Mouse (Mus musculus): ENCODE measurements around the gene Zfp983.
"Not testable (repeated sequence)": the region's sequence is repeated elsewhere in the genome, so short reads cannot be mapped to it uniquely, and the experiment has no call there.

The Zfp983 gene

GRCm38 (mm10) chr17:21650364-21650907, at the start of gene Zfp983:
TSS of gene Zfp983 (plus strand) at chr17:21650624.
- DNase-seq (ENCODE audit: low spot score) = peak; percentile 53

GRCm38 (mm10) chr17:21616356-21616755, 34.1 kb upstream of the Zfp983 start:
- DNase-seq (ENCODE audit: low spot score) = no peak

DNA sequence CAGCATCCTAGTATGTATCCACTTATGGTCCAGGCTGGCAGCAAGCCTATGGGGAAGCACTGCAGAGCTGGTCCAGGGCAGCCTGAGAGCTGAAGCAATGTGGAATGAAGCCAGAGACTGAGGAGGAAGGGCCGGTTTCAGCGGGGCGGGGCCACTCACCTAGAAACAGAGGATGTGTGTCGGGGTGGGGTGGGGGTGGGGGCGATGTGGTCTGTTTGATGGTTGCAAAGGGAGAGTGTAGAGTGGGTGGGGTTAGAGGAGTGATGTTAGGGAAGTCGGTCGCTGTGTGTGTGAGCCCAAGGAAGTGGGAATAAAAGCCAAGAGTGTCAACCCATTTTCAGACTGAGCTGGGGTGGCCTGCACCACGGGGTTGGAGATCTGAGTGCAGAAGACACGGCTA, 33.1 kb upstream of the Zfp983 start:
- DNase-seq (ENCODE audit: low spot score) = no peak

- no peak for DNase-seq (ENCODE audit: low spot score)
These were observed 26.8 kb upstream of the Zfp983 start for GRCm38 (mm10) chr17:21623647-21624046.

- DNase-seq (ENCODE audit: low spot score) = not testable (repeated sequence)
These were observed 14.7 kb upstream of the Zfp983 start for GRCm38 (mm10) chr17:21635758-21636157.

GRCm38 (mm10) chr17:21648791-21649190, 1.6 kb upstream of the Zfp983 start:
- DNase-seq (ENCODE audit: low spot score) = no peak

DNA sequence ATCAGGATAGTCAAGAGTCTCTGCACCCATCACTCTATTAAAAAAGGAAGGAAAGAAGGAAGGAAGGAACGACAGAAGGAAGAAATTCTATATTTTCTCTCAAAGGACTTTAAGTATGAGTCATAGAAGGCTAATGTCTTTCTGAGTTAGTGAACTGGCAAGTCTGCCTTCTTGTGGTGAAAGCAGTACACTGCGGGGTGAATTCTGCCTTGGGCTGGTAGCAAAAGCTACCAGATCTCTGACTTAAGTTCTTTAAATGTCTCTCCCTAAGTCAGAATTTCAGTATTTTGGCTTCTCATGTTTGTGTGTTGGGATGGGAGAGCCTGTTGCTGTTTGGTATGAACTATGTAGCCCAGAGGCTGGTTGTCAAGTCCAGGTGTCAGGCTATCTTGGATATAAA, 488 bp upstream of the Zfp983 start:
- DNase-seq (ENCODE audit: low spot score) = no peak

- DNase-seq (ENCODE audit: low spot score) = not testable (repeated sequence)
These were observed 28.4 kb downstream of the Zfp983 start for GRCm38 (mm10) chr17:21678826-21679225.

DNA sequence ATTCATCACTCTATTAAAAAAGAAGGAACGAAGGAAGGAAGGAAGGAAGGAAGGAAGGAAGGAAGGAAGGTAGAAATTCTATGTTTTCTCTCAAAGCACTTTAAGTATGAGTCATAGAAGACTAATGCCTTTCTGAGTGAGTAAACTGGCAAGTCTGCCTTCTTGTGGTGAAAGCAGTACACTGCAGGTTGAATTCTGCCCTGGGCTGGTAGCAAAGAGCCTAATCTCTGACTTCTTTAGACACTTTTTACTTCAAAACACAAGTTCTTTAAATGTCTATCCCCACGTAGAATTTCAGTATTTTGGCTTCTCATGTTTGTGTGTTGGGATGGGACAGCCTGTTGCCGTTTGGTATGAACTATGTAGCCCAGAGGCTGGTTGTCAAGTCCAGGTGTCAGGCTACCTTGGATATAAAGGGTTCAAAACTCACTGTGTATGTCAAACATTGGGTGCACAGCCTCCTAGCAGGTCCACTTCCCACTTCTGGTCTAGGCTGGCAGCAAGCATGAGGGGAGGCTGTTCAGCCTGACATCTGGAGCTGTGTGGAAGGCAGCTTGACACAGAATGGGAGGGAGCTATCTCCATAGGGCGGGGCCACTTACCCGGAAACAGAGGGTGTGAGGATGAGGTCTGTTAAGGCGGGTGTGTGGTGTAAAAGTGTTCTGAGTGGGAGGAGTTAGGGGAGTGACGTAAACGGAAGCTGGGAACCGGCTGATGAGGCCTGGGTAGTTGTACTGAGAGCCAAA, 29.0 kb downstream of the Zfp983 start:
- peak; percentile 58 for DNase-seq (ENCODE audit: low spot score)

- DNase-seq (ENCODE audit: low spot score) = not testable (repeated sequence)
These were observed 29.6 kb downstream of the Zfp983 start for GRCm38 (mm10) chr17:21680019-21680376.

GRCm38 (mm10) chr17:21691560-21691959, 41.1 kb downstream of the Zfp983 start, which contains the start of gene Gm10226:
TSS of gene Gm10226 (plus strand) at chr17:21691860.
- DNase-seq (ENCODE audit: low spot score) = no peak

GRCm38 (mm10) chr17:21693342-21693741, 42.9 kb downstream of the Zfp983 start:
- no peak for DNase-seq (ENCODE audit: low spot score)

DNA sequence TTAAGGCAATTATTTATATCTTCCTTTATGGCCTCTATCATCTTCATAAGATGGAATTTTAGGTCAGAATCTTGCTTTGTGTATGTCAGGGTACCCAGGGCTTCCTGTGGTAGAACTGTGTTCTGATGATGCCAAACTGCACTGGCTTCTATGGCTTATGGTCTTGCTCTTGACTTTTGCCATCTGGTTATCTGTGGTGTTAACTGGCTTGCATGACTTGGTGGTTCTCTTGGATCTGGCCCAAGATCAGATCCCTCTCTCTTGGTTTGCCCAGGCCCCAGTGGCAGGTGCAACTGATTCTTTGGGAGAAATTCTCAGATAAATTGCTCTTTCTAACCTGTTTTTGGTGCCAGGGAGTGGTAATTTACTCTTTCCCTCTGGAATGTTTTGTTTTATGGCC, 45.6 kb downstream of the Zfp983 start:
- DNase-seq (ENCODE audit: low spot score) = no peak

DNA sequence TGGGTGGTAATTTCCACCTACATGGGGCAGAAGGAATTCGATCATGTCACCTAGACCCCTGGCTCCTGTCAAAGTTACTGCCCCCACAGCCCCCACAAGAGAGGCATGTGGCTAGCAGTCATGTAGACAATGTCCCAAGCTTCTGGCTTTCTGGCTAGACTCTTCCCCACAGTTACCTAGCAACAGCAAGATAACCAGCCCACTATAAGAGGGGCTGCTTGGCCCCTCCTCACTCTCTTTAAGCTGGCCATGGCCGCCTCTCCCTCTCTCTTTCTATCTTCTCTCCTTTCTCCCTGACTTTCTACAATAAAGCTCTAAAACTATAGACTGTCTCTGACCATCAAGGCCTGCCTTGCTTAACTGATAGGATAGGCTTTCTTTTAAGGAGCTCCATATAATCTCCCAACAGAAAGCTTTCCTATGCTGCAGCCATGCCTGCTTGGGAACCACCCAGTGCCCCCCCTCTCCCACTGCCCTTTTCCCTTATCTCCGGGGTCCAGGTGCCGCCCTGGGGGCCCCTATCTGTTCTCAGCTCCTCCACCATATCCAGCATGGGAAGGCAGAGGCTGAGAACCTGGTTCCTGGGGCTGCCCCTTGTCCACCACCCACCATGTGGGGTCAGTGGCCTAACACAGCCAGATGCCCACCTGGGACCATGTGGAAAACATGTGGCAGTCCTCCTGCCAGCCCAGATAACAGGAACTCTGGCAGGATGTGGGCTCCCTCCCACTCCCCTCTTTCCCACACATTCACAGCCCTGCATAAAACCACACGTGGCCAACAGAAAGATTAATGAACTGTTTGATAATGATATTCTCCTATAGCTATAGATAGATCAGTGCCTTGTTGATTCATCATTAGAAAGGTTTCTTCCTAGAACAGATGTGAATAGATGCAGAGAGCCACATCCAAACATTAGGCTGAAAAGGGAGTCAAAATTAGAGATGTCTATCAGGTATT, 52.1 kb downstream of the Zfp983 start:
- no peak for DNase-seq (ENCODE audit: low spot score)

- DNase-seq (ENCODE audit: low spot score) = no peak
These were observed 53.0 kb downstream of the Zfp983 start for GRCm38 (mm10) chr17:21703414-21703813.

DNA sequence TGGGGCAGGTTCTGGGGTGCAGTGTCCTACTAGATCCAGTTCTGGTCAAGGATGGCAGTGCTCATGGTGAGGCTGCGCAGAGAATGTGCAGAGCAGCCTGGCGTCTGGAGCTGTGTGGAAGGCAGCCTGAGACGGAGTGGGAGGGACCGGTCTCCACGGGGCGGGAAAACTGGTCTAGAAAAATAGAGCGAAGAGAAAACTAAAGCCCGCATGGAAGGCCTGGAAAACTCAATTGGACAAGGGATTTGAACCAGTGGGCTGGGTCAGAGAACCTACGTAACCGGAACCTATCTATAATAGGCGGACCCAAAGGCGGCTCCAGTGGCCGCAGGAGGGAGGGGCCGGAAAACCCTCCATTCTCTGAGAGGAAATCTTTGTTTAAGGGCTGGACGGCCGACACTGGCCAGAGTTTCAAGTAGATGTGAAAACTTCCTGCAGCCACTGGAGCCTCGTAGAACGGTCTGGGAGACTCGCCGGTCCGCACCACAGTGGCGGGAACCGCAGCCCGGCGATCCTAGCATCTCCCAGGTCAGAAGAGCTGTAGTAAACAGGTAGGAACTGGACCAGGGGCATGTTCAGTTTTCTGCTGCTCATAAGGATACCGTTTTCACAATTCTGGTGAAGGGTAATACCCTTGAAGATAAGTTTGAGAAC, 57.0 kb downstream of the Zfp983 start, which contains the start of gene Zfp760:
Gene Zfp760, plus strand, starts transcription at position 399 of the 654 bp plus-strand sequence.
- DNase-seq (ENCODE audit: low spot score) = peak; percentile 68

DNA sequence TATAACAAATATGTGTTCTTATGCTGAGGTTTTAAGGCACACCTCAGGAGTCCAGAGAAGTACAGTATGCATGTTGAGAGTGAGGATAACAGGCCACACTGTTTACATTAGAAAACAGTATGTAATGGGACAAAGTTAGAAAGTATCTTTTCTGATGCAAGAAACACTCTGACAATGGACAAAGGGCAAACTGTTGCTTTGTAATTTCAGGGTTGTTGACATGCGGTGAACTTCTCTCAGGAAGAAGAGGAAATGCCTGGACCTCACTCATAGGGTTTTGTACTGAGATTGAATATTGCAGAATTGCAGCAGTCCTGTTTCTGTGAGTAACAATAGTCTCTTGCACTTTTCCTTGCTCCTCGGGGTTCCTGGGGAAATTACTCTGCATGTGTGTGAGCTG, 58.0 kb downstream of the Zfp983 start:
- no peak for DNase-seq (ENCODE audit: low spot score)

Data from layer of hippocampus, adult 9-10 months (tissue).